Mouse (Mus musculus) 3T3-L1 (cell line): Measurements from ENCODE around the gene 4930519G04Rik.
"Not testable (repeated sequence)": the region's sequence is repeated elsewhere in the genome, so short reads cannot be mapped to it uniquely, and the experiment has no call there.

Experiments
- DNase-seq: peaks from one replicate; pipeline ENCODE4 v3.0.0-alpha.2; 2015; ENCODE audit warnings: low read depth, low spot score

Gene 4930519G04Rik

GRCm38 (mm10) chr5:114853364-114853763, at the start of gene 4930519G04Rik:
TSS of gene 4930519G04Rik (plus strand) at chr5:114853664.
- not testable (repeated sequence) for DNase-seq

- DNase-seq: no peak
Observed at GRCm38 (mm10) chr5:114804335-114804734, 49.1 kb upstream of the 4930519G04Rik start.

GRCm38 (mm10) chr5:114804958-114805357, 48.5 kb upstream of the 4930519G04Rik start:
- DNase-seq: peak; percentile 52

GRCm38 (mm10) chr5:114805436-114806350, 47.8 kb upstream of the 4930519G04Rik start:
- no peak for DNase-seq

- no peak for DNase-seq
Observed at GRCm38 (mm10) chr5:114806636-114807035, 46.8 kb upstream of the 4930519G04Rik start.

- no peak for DNase-seq
Observed at GRCm38 (mm10) chr5:114807063-114807462, 46.4 kb upstream of the 4930519G04Rik start.

GRCm38 (mm10) chr5:114807468-114807867, 46.0 kb upstream of the 4930519G04Rik start:
- no peak for DNase-seq

- DNase-seq: no peak
Observed at GRCm38 (mm10) chr5:114807893-114808292, 45.6 kb upstream of the 4930519G04Rik start.

GRCm38 (mm10) chr5:114808385-114808784, 45.1 kb upstream of the 4930519G04Rik start:
- no peak for DNase-seq

GRCm38 (mm10) chr5:114809181-114809756, 44.2 kb upstream of the 4930519G04Rik start:
- DNase-seq: no peak

GRCm38 (mm10) chr5:114809826-114810225, 43.6 kb upstream of the 4930519G04Rik start:
- DNase-seq: no peak

- DNase-seq: peak; percentile 86
Observed at GRCm38 (mm10) chr5:114813525-114814181, 39.8 kb upstream of the 4930519G04Rik start.

- DNase-seq: peak; percentile 31
Observed at GRCm38 (mm10) chr5:114816599-114816998, 36.9 kb upstream of the 4930519G04Rik start.

- no peak for DNase-seq
Observed at GRCm38 (mm10) chr5:114818124-114818523, 35.3 kb upstream of the 4930519G04Rik start.

GRCm38 (mm10) chr5:114822796-114823688, 30.4 kb upstream of the 4930519G04Rik start, which contains the start of gene 1500011B03Rik:
TSS of gene 1500011B03Rik (minus strand) at chr5:114823468.
- DNase-seq: peak; percentile 45

- DNase-seq: peak; percentile 71
Observed at GRCm38 (mm10) chr5:114824197-114824596, 29.3 kb upstream of the 4930519G04Rik start.

GRCm38 (mm10) chr5:114825978-114826691, 27.3 kb upstream of the 4930519G04Rik start:
- DNase-seq: no peak

- DNase-seq: peak; percentile 76
Observed at GRCm38 (mm10) chr5:114827427-114827826, 26.0 kb upstream of the 4930519G04Rik start.

GRCm38 (mm10) chr5:114829740-114830139, 23.7 kb upstream of the 4930519G04Rik start:
- DNase-seq: no peak

GRCm38 (mm10) chr5:114836886-114837285, 16.6 kb upstream of the 4930519G04Rik start:
- DNase-seq: no peak
